Mouse (Mus musculus): ENCODE data around the gene Gprc5c. TPM values are rescaled to one million over a fixed set of nuclear protein-coding genes. Genes with fewer than 3 reads are reported as not detected.
"Not testable (repeated sequence)": the region's sequence is repeated elsewhere in the genome, so short reads cannot be mapped to it uniquely, and the experiment has no call there.

Gprc5c gene
- polyA plus RNA-seq, 1 experiment from 2014 or later: 10.4 TPM

DNA sequence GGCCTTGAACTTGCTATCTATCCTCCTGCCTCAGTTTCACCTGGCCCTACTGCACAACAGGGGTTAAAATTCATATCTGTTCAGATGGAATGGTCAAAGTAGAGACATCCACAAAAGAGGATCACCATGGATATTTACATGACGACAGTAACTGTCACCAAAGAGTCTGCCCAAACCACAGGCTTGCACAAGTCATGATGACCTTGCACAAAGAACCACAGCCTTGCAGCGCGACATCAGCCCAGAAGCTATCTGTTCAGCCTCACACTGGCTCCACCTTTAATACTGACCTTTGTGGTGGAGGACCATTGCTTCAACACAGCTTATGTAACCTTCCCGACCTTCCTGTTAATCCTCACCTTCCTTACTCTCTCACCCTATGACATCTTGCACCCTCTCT lies 56.6 kb downstream of the Gprc5c start:
- Histone ChIP-seq H3K9ac (replicated peaks; ENCODE audit: low read depth) (no peak overlapping the region), H3K27me3 (replicated peaks; ENCODE audit: insufficient read depth, low read length) (no peaks in the 10 kb centered on the region), H3K4me1 (ENCODE audit: insufficient read depth, low read depth, low read length) (no peaks in the 10 kb centered on the region), H3K4me3 (ENCODE audit: low read depth, low read length) (no peak overlapping the region), H3K27ac (ENCODE audit: low read length) (no peak overlapping the region), H3K36me3 (ENCODE audit: insufficient read depth, low read length) (no peaks in the 10 kb centered on the region), H3K9me3 (ENCODE audit: low read length) (no peaks in the 10 kb centered on the region), H3K4me2 (replicated peaks; ENCODE audit: low read depth, low read length) (no peak overlapping the region)
- ATAC-seq (peak; percentile 50), DNase-seq (ENCODE audit: low spot score) (peak; percentile 59)
- WGBS: 64% methylated on average over 4 of the region's 4 CpGs
- no peak for TF ChIP-seq CTCF (IDR thresholded peaks at IDR 0.05)

DNA sequence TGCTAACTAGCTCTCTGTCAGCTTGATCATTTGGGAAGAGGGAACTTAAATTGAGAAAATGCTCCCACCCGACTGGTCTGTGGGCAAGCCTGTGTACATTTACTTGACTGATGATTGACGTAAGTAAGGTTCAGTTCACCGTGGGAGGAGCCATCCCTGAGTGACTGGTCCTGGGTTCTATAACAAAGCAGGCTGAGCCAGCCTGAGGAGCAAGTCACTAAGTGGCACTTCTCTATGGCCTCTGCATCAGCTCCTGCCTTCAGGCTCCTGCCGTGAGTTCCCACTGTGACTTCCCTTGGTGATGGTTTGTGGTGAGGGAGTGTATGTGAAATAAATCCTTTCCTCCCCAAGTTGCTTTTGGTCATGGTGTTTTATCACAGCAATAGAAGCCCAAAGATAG lies 57.1 kb downstream of the Gprc5c start:
- Histone ChIP-seq H3K9me3 (ENCODE audit: low read length) (no peaks in the 10 kb centered on the region), H3K27me3 (replicated peaks; ENCODE audit: insufficient read depth, low read length) (no peaks in the 10 kb centered on the region), H3K36me3 (ENCODE audit: insufficient read depth, low read length) (no peaks in the 10 kb centered on the region), H3K9ac (replicated peaks; ENCODE audit: low read depth) (no peak overlapping the region), H3K27ac (ENCODE audit: low read length) (no peak overlapping the region), H3K4me2 (replicated peaks; ENCODE audit: low read depth, low read length) (no peak overlapping the region), H3K4me1 (ENCODE audit: insufficient read depth, low read depth, low read length) (no peaks in the 10 kb centered on the region), H3K4me3 (ENCODE audit: low read depth, low read length) (no peak overlapping the region)
- TF ChIP-seq EP300 (IDR thresholded peaks at IDR 0.05) (no peak), CTCF (IDR thresholded peaks at IDR 0.05) (no peak)
- ATAC-seq (peak; percentile 23; the same call in 1 of the 2 replicates), DNase-seq (ENCODE audit: low spot score) (peak; percentile 16)
- 38% methylated on average over 4 of the region's 4 CpGs for WGBS

DNA sequence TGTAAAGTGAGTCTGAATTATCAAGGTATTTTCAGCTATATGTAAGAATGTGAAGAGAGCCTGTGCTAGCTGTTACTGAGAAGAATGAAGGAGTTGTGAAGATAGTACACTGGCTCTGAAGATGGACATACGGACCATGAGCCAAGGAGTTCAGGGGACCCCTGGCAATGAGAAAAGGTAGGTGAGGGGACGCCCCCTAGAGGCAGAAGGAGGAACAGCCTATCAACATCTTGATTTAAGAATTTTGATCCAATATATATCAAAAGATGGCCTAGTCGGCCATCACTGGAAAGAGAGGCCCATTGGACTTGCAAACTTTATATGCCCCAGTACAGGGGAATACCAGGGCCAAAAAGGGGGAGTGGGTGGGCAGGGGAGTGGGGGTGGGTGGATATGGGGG lies 58.6 kb downstream of the Gprc5c start:
- not testable (repeated sequence) for H3K27me3 ChIP-seq (replicated peaks; ENCODE audit: insufficient read depth, low read length); ATAC-seq; H3K9me3 ChIP-seq (ENCODE audit: low read length); DNase-seq (ENCODE audit: low spot score); H3K4me2 ChIP-seq (replicated peaks; ENCODE audit: low read depth, low read length); H3K27ac ChIP-seq (ENCODE audit: low read length); H3K36me3 ChIP-seq (ENCODE audit: insufficient read depth, low read length); H3K4me3 ChIP-seq (ENCODE audit: low read depth, low read length); H3K9ac ChIP-seq (replicated peaks; ENCODE audit: low read depth); H3K4me1 ChIP-seq (ENCODE audit: insufficient read depth, low read depth, low read length)
- peak; percentile 29 for TF ChIP-seq CTCF (IDR thresholded peaks at IDR 0.05)
- 27% methylated on average over 3 of the region's 3 CpGs for WGBS

DNA sequence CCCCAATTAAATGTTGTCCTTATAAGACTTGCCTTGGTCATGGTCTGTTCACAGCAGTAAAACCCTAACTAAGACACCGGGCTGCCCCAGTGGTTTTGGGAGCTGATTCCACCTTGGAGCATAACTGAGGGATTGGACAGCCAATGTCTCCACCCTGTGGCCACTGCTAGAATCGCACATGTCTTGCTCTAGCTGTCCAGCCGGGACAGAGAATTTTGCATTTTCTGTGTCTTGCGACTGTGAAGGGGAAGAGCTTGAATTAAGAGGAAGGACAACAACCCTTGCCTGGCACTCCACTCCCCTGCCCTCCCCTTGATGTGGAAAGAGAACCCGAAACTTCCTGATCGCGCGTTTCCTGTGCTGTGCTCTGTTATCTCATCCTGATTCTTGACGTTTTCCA lies 61.9 kb downstream of the Gprc5c start:
- no peak overlapping the region for H3K9ac ChIP-seq (replicated peaks; ENCODE audit: low read depth)
- H3K36me3 ChIP-seq (ENCODE audit: insufficient read depth, low read length): no peaks in the 10 kb centered on the region
- H3K4me1 ChIP-seq (ENCODE audit: insufficient read depth, low read depth, low read length): no peaks in the 10 kb centered on the region
- no peak overlapping the region for H3K27ac ChIP-seq (ENCODE audit: low read length)
- no peaks in the 10 kb centered on the region for H3K27me3 ChIP-seq (replicated peaks; ENCODE audit: insufficient read depth, low read length)
- peak; percentile 79 for DNase-seq (ENCODE audit: low spot score)
- WGBS: 13% methylated on average over 9 of the region's 9 CpGs
- TF ChIP-seq EP300 (IDR thresholded peaks at IDR 0.05): no peak
- peak; percentile 92 for TF ChIP-seq CTCF (IDR thresholded peaks at IDR 0.05)
- H3K4me3 ChIP-seq (ENCODE audit: low read depth, low read length): no peak overlapping the region
- ATAC-seq: peak; percentile 52
- H3K9me3 ChIP-seq (ENCODE audit: low read length): no peaks in the 10 kb centered on the region
- no peak overlapping the region for H3K4me2 ChIP-seq (replicated peaks; ENCODE audit: low read depth, low read length)

DNA sequence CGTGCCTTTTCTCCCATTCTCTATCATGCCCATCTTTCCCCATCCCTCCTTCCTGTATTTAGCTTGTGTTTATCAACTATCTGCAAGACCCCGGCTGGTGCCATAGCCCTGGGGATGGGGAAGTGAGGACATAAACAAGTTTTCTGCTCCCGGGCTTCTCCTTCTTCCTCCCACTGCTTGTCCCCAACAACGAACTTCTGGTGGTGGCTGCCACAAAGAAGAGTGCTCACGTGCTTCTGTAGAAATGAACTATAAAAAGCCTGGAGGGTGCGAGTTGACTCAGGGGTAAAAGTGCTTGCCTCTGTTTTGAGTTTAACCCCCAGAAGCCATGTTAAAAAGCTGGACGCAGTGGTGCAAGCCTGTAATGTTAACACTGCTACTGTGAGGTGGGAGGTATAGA lies 64.0 kb downstream of the Gprc5c start:
- 20% methylated on average over 7 of the region's 7 CpGs for WGBS

DNA sequence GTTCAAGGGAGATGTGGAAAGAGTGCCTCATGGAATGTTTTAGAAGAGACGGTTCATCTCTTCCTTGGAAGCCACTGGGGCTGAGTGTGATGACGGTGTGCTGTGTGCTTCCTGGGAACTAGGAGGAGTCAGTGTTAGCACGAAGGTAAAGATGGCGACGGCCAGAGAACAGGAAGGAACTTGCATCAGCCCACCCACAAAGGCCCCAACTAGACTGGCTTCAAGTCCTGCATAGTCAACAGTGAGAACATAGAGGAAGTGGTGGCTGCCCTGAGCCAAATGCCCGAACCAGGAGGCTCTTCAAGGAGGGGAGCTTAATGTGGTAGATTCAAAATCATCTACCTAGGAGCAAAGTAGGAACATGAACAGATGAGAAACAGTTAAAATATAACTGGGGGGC lies 66.2 kb downstream of the Gprc5c start:
- H3K27ac ChIP-seq (ENCODE audit: low read length): no peak overlapping the region
- no peaks in the 10 kb centered on the region for H3K27me3 ChIP-seq (replicated peaks; ENCODE audit: insufficient read depth, low read length)
- H3K9me3 ChIP-seq (ENCODE audit: low read length): no peaks in the 10 kb centered on the region
- ATAC-seq (peak; percentile 19; the same call in 1 of the 2 replicates), DNase-seq (ENCODE audit: low spot score) (peak; percentile 27)
- H3K4me3 ChIP-seq (ENCODE audit: low read depth, low read length): no peak overlapping the region
- H3K4me2 ChIP-seq (replicated peaks; ENCODE audit: low read depth, low read length): no peak overlapping the region
- WGBS: 60% methylated on average over 6 of the region's 6 CpGs
- no peak for TF ChIP-seq CTCF (IDR thresholded peaks at IDR 0.05)
- TF ChIP-seq EP300 (IDR thresholded peaks at IDR 0.05): no peak
- H3K9ac ChIP-seq (replicated peaks; ENCODE audit: low read depth): no peak overlapping the region
- no peaks in the 10 kb centered on the region for H3K36me3 ChIP-seq (ENCODE audit: insufficient read depth, low read length)
- no peaks in the 10 kb centered on the region for H3K4me1 ChIP-seq (ENCODE audit: insufficient read depth, low read depth, low read length)

More for the DNA sequence above, 64.0 kb downstream of the Gprc5c start:
- no peak overlapping the region for H3K27ac ChIP-seq (ENCODE audit: low read length)
- no peaks in the 10 kb centered on the region for H3K36me3 ChIP-seq (ENCODE audit: insufficient read depth, low read length)
- H3K4me1 ChIP-seq (ENCODE audit: insufficient read depth, low read depth, low read length): no peaks in the 10 kb centered on the region
- DNase-seq (ENCODE audit: low spot score) (no peak), ATAC-seq (no peak)
- no peak for TF ChIP-seq EP300 (IDR thresholded peaks at IDR 0.05)
- no peak for TF ChIP-seq CTCF (IDR thresholded peaks at IDR 0.05)
- no peaks in the 10 kb centered on the region for H3K27me3 ChIP-seq (replicated peaks; ENCODE audit: insufficient read depth, low read length)
- no peak overlapping the region for H3K9ac ChIP-seq (replicated peaks; ENCODE audit: low read depth)
- no peak overlapping the region for H3K4me2 ChIP-seq (replicated peaks; ENCODE audit: low read depth, low read length)
- no peaks in the 10 kb centered on the region for H3K9me3 ChIP-seq (ENCODE audit: low read length)
- no peak overlapping the region for H3K4me3 ChIP-seq (ENCODE audit: low read depth, low read length)

Other genes with a start within 250 kb of the Gprc5c start
- gene Rpl38, start 182.6 kb upstream of the Gprc5c start, polyA plus RNA-seq (2015; fragmentation: Nextera tagmentation; extraction: Ambion mirVana): 728 and 824 TPM in 2 replicates
- 20.1 and 22.3 TPM in 2 replicates for gene Ttyh2, start 175.7 kb upstream of the Gprc5c start, polyA plus RNA-seq (2015; fragmentation: Nextera tagmentation; extraction: Ambion mirVana)
- gene Dnaic2, start 123.7 kb upstream of the Gprc5c start, polyA plus RNA-seq (2015; fragmentation: Nextera tagmentation; extraction: Ambion mirVana): 6.4 and 7.3 TPM in 2 replicates
- 0.54 and 0.74 TPM in 2 replicates for gene Kif19a, start 85.8 kb upstream of the Gprc5c start, polyA plus RNA-seq (2015; fragmentation: Nextera tagmentation; extraction: Ambion mirVana)
- gene Btbd17, start 55.2 kb upstream of the Gprc5c start, polyA plus RNA-seq (2015; fragmentation: Nextera tagmentation; extraction: Ambion mirVana): 0.15 and 0.20 TPM in 2 replicates
- gene Gpr142, start 52.2 kb upstream of the Gprc5c start, polyA plus RNA-seq (2015; fragmentation: Nextera tagmentation; extraction: Ambion mirVana): not detected in 2 replicates
- 4.6 and 5.9 TPM in 2 replicates for gene Cd300a, start 38.9 kb downstream of the Gprc5c start, polyA plus RNA-seq (2015; fragmentation: Nextera tagmentation; extraction: Ambion mirVana)
- 1.5 and 2.0 TPM in 2 replicates for gene Cd300lb, start 83.2 kb downstream of the Gprc5c start, polyA plus RNA-seq (2015; fragmentation: Nextera tagmentation; extraction: Ambion mirVana)
- gene Cd300c, start 118.0 kb downstream of the Gprc5c start, polyA plus RNA-seq (2015; fragmentation: Nextera tagmentation; extraction: Ambion mirVana): 0.19 and 0.31 TPM in 2 replicates
- gene Cd300ld, start 138.8 kb downstream of the Gprc5c start, polyA plus RNA-seq (2015; fragmentation: Nextera tagmentation; extraction: Ambion mirVana): 0.92 and 1.0 TPM in 2 replicates
- gene Cd300c2, start 150.7 kb downstream of the Gprc5c start, polyA plus RNA-seq (2015; fragmentation: Nextera tagmentation; extraction: Ambion mirVana): 12.4 and 15.7 TPM in 2 replicates
- gene Cd300ld2, start 165.0 kb downstream of the Gprc5c start, polyA plus RNA-seq (2015; fragmentation: Nextera tagmentation; extraction: Ambion mirVana): 0.44 TPM in 1 of 2 replicates, not detected in the other
- not detected in 2 replicates for gene Cd300ld4, start 175.9 kb downstream of the Gprc5c start, polyA plus RNA-seq (2015; fragmentation: Nextera tagmentation; extraction: Ambion mirVana)
- gene Cd300ld5, start 186.6 kb downstream of the Gprc5c start, polyA plus RNA-seq (2015; fragmentation: Nextera tagmentation; extraction: Ambion mirVana): not detected in 2 replicates
- not detected in 2 replicates for gene Cd300ld3, start 197.3 kb downstream of the Gprc5c start, polyA plus RNA-seq (2015; fragmentation: Nextera tagmentation; extraction: Ambion mirVana)
- 0.21 and 0.31 TPM in 2 replicates for gene Cd300e, start 211.0 kb downstream of the Gprc5c start, polyA plus RNA-seq (2015; fragmentation: Nextera tagmentation; extraction: Ambion mirVana)
- 0.56 and 0.85 TPM in 2 replicates for gene Rab37, start 240.3 kb downstream of the Gprc5c start, polyA plus RNA-seq (2015; fragmentation: Nextera tagmentation; extraction: Ambion mirVana)

Data from lung, postnatal 0 days (tissue).